Mouse (Mus musculus) regulatory T cell (primary cell): Measurements from ENCODE around the gene Apba2.

Experiments
- in situ Hi-C: fragments of 300-600 bp; cut with MboI, MseI; formaldehyde crosslinking; loops from one replicate; pipeline ENCODE4 v1.15.1; 2025; ENCODE audit warnings: high pct_unique_total_duplicates

Apba2 gene

DNA sequence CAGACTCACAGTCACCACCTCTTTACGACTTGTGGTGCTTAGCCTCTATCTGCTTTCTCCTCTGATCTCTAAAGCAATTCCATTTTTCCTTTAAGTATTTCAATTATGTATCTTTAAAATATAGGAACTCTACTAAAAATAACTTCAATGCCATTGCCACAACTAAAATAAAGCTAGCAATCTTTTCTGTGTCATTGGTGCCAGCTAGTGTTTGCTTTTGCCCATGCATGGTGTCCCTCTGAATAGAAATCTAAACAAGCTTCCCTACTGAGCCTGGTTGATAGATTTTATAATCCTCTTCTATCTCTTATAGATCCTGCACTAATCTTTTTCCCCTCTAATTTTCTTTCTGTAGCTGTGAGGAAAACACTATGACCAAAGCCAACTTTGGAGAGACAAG lies 222.9 kb downstream of the Apba2 start:
- in situ Hi-C loops = no loop called here

DNA sequence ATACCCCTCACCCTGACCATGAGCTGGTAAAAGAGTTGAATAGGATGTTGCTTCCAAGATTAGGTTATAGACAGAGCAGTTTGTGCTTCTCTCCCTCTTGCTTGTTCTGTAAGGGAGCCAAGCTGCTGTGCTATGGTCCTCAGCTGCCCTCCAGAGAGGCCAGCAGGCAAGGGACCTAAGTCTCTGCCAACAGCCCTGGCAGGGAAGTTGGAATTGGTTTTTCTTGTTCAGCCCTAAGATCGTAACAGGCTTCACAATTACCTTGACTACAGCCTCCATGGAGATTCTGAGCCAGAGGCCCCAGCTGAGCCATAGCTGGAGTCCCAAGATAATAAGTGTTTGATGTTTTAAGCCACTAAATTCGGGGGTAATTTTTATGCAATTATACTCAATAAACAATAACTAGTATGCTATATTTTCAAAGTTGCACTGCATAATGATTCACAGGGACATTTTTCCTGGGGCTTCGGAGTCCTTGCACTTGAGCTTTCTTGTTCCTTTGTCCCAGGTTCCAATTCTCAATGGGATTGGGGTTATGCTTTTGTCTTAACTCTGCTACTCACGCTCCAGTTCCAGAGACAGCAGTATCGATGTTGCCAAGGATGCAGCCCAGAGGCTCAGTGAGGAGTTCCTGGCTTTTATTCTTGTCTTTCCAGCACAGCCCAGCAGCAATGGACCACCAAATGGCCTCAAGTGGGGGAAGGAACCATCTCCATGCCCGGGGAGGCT lies 224.6 kb downstream of the Apba2 start:
- in situ Hi-C loops = loop anchor here (25.0 kb wide), 2 partner anchors 514 to 664 kb away; no protein-coding TSS in a partner anchor

DNA sequence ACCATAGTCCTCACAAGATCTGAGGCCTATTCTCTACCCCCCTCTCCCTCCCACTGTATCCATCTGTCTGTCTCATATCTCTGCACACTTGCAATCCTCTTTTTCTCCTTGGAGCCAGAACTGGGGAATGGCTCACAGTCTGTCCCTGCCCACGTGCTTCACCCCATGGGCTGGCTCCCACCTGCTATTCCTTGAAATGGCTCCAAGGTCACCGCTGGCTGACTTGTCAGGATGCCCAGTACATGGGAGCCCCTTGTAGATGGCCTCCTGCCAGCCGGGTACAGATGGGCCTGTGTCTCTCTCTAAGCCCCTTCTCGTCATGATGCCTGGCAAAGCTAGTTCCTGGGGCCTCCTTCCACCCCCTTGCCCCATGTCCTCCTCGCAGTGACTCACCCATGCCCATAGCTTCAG lies 226.7 kb downstream of the Apba2 start:
- in situ Hi-C loops = loop anchor here (25.0 kb wide), 2 partner anchors 516 to 666 kb away; no protein-coding TSS in a partner anchor

DNA sequence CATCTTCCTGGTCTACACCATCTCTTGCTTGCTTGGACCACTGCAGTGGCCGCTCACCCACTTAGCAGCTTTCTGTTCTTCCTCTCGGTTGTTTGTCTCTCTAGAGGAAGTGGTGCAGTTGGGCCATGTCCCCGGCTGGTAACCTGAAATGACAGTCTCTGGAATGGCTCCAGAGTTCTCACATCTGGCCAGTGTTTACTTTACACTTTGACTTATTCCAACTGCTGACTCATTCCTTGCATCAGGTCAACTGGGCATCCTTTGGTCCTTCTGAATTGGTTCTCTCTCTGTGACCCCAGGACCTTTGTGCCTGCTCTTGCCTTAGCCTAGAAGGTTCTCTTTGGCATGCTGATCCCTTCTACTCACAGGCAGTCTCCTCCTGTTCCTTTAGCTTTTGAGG lies 227.3 kb downstream of the Apba2 start:
- in situ Hi-C loops = loop anchor here (25.0 kb wide), 2 partner anchors 517 to 667 kb away; no protein-coding TSS in a partner anchor

DNA sequence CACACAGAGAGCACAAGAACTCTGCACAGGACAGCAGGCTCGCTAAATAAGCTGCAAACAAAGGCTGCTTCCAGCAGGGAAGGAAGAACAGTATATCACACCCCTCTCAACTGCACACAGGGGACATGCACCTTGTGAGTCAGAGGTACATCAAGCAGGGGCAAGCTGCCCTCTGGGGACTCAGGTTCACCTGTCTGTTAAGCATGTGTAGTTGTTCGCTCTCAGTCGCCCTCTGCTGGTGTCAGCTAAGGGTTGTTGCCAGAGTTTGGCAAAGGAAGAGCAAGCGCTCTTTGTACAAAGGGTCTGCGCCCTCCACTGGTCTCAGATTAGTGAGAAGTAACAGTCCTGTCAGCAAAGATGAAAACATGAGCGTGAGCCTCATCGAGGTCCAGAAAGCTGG lies 228.3 kb downstream of the Apba2 start:
- in situ Hi-C loops = loop anchor here (10.0 to 25.0 kb wide), 3 partner anchors 517 to 995 kb away; no protein-coding TSS in a partner anchor

DNA sequence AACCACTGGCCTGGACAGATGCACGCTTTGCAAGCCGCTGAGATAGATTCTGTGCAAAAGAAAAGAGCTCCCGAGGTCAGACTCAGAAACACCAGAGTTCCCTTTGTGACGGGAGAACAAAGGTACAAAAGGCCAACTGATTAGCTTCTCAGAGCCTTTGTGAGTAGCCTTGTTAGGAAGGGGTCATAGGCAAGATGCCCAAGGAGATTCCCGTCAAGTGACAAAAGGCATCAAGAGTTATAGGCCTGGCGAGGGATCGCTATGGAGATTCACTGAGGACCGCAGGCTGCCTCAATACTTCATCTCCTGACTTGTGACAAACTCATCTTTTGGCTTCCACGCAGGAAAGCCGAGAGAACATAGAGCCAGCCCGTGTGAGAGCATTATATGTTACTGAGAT lies 237.6 kb downstream of the Apba2 start:
- in situ Hi-C loops = loop anchor here (10.0 to 25.0 kb wide), 3 partner anchors 527 to 1004 kb away; no protein-coding TSS in a partner anchor

DNA sequence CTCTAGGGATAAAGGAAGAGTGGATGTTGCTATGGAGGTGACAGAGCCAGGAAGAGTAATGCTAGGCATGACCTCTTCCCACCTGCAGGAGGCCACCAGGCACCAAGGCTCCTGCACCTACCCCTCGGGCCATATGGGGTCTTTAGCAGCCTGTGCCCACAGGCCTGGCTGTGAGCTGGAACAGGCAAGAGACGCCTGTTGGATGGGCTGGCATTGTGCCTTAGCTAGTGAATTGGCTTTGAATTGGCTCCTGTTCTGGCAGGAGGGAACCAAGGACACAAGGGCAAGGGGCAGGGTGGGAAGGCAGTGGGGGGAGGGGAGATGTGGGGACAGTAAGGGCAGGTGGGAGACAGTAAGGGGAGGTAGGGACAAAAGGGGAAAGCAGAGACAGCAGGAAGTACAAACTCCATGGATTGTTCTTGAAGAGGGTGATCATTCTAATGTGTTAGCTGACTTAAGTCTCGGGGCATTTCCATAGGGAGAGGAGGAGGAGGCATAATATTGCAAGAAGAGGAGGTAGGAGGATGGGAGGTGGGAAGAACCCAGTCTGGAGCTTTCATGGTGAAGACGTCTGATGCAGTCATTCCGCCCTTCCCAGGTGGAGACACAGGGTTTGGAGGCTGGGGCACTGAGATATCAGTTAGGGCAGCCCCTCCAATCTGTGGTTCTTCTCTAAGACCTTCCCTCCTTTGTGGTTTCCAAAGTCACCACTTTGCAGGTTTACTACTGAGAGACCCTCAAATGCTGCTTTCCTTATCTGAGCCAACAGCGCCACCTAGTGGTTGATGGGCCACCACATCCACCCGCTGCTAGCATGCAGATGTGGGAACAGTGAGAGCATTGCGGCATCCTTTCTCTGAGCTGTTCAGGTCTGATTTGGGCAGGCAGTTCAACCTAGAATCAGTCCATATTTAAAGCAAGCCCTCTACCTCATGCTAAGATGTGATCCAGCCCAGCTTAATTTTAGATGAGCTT lies 240.1 kb downstream of the Apba2 start:
- in situ Hi-C loops = loop anchor here (10.0 to 25.0 kb wide), 3 partner anchors 307 to 679 kb away; no protein-coding TSS in a partner anchor

DNA sequence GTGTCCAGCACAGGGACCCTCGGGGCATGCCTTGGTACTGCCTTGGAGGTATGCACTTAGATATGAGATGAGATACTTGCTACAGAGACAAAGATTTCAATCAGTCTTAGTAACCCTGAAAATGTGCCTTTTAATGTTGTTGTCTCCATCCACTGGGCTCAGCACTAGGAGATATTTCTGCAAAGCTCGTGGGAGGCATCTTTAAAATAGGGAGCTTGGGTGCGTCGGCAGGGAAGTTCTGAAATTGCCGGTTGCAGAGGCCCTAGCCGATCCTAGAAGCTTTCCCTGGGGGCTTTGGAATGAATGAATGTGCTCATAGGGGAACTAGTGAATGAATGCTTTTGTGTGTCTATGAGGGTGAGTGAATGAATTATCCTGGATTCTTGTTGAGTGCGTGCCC lies 242.1 kb downstream of the Apba2 start:
- in situ Hi-C loops = loop anchor here (10.0 to 25.0 kb wide), 3 partner anchors 309 to 681 kb away; no protein-coding TSS in a partner anchor

DNA sequence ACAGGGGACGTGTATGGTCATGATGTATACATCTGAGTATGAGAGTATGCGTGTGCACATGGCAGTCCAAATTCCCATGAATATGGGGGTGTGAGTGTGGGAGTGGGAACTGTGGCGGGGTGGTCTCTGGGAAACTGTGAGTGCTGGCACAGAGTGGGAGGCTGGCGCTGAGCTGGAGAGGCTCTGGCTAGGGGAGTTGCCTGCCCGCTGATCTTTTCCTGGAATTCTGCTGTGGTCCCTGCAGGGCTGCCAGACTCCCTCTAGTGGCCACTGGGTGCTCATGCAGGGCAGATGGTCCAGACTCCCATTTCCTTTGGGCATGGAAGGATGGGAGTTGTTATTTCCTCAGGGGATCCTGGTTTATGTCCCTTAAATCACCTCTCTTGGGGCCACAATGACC lies 250.0 kb downstream of the Apba2 start:
- in situ Hi-C loops = no loop called here

DNA sequence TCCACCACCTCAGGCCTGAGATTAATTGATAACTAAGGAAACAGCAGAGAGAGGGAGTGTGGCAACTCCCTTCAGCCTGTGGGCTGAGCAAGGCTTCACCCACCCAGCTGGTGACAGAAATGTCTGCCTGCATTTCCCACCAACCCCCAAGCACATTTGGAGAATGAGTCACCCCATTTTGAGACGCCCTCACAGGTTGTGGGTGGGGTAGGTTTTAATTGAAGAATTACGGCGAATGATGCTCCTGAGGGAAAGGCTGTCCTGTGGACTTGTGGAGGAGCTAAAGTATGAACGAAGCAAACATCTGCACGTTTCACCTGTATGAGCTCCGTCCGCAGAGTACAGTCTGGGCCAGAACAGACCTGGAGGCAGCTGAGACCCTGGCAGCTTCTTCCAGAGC lies 250.6 kb downstream of the Apba2 start:
- in situ Hi-C loops = no loop called here

DNA sequence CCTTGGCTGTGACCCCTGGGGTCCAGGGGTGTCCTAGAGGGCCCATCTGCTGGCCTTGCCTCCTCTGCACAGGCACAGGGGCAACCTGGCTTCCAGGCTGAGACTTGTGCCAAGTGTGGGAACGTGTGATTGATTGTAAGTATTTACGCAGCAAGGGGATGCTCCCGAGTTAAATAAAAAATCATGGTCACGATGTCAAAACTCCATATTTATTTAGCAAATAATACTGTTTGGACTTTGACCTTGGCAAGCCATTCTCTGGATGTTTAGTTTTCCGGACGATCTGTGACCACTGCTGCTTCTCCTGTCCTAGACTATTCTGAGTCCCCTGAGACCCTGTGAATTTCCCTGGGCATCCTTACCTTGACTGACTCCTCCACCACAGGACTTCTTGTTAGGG lies 252.2 kb downstream of the Apba2 start:
- in situ Hi-C loops = no loop called here

DNA sequence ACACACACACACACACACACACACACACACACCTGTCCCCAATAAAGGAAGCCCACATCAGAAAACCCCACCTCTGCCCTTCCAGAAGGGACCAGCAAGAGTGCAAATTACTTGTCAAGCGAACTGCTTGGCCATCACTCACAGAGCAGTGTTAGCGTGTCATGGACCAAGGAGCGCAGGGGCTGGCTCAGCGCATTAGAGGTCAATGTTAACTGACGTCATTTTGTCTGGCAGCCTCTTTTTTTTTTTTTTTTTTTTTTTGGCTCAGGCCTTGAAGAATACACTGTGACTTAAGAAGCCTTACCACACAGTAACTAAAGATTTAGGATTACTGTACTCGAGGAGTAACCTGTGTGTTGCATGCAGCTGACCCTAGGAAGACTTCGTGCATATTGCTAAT lies 252.7 kb downstream of the Apba2 start:
- in situ Hi-C loops = no loop called here

DNA sequence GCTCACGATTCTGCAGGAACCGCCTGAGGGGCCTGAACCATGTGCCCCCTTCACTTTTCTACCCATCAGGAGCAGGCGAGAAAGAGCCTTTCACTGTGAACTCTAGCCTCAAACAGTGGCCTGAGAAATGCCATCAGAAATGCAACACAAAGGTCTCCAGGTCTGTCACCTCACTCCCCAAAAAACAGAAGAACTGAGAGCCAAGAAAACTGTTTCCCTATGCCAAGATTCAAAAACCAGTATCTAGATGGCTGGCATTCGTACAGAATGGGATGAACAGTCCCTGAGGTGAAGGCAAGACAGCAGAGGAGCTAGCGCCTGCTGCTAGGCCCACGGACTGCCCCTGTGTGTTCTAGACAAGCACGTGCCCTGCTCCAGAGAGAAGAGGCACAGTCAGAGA lies 253.6 kb downstream of the Apba2 start:
- in situ Hi-C loops = no loop called here

DNA sequence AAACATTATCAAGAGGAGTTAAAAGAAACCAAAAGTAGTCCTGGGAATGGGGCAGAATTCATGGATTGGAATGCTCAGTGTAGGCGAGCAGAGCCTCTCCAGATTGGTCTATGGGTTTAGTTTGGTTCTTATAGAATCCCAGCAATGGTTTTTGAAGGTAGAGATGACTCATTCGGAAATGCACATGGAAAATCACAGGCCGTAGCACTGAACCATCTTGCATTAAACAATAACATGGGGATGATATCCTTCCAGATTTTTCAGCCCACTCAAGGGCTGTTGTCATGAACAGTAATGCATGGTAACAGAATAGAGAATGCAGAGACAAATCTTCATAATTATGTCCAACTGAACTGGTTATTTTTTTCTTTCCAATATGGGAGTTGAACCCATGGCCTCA lies 264.1 kb downstream of the Apba2 start:
- in situ Hi-C loops = loop anchor here (5.0 kb wide), 1 partner anchor 92 kb away; no protein-coding TSS in a partner anchor

DNA sequence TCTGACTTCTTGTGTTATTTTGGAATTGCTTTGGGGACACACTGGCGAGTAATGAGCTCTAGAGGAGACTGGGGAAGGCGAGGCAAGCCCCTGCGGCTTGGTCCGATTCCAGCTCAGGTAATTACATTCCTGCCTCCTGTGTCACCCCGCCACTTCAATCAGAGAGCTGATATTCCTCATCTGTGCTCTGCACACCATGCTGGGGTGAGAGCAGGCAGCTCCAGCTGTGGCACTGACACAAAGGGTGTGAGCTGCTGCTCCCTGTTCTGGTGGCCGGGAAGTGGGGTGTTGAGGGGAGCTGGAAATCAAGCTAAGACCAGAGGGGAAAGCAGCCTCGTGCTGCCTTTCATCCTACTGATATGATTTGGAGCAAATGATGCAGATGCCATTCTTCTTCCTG lies 268.3 kb downstream of the Apba2 start:
- in situ Hi-C loops = loop anchor here (5.0 kb wide), 1 partner anchor 88 kb away; no protein-coding TSS in a partner anchor

DNA sequence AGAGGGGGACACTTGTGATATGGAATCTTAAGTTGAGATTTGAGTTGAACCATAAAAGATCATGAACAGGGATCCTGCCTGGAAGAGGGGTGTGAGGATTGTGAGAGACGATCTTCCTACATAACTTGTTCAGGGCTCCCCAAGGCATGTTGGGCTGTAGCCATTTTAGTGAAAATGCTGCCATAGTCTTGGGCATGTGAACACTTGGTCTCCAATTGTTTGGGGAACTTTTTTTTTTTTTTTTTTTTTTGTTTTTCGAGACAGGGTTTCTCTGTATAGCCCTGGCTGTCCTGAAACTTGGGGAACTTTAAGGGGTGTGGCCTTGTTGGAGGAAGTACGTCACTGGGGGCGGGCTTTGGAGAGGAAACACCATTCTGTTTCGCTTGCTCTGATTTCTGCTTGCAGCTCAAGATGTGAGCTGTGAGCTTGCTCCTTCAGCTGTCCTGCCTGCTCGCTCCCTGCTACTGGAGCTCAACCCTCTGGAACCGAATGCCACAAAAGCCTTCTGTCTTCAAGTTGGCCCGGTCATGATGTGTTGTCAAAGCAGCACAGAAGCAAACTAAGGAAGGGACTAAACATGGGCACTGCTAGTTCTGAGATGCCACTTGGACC lies 269.4 kb downstream of the Apba2 start:
- in situ Hi-C loops = no loop called here

DNA sequence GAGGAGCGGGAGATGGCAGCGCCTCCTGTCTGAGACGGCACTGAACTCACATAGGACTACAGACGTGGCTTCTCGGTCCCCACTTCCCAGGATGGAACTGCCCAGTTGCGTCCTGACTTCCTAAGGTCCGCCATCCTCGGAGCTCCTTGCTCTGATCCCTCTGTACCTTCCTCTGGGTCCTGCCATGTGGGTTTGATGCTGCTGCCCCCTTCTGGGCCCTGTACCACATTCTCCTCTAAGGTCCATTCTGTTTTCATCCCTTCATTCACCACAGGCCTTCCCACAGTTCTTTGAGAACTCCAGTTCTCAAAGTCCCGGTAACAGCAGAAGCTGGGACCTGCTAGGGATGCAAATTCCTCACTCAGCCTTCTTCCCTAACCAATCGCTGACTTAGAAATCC lies 272.0 kb downstream of the Apba2 start:
- in situ Hi-C loops = no loop called here

DNA sequence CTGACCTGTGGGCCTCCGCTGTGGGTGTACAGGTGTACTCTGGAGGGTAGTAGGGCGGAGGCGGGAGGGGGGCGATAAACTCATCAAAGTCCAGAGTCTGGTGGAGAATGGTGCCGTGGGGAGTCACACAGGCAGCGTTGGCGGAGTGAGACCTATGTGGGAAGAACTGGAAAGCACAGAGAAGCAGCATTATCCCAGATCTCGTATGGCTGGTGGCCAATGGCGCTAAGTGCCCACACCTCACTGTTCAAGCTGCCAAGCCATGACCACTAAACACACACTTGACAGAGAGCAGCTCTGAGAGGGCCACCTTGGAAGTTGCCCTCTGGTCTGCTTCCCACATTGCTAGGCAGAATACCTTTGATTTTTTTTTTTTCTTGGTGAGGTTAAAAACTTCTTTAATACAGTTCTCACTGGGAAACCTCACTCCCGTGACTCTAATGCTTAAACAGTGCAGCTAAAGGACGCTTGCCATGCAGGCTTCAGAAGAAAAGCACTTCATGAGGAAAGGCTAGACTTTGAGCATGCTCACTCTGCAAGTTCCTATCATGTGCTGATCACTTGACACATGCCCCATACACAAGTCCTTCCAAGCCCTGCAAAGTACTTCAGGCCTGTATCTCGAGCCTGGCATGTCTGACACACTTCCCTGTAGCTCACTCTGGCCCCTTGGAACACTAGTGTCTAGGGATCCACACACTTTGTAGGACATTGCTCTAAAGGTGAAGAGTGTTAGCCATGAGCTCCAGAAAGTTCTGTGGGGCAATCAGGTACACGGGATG lies 275.4 kb downstream of the Apba2 start:
- in situ Hi-C loops = no loop called here

DNA sequence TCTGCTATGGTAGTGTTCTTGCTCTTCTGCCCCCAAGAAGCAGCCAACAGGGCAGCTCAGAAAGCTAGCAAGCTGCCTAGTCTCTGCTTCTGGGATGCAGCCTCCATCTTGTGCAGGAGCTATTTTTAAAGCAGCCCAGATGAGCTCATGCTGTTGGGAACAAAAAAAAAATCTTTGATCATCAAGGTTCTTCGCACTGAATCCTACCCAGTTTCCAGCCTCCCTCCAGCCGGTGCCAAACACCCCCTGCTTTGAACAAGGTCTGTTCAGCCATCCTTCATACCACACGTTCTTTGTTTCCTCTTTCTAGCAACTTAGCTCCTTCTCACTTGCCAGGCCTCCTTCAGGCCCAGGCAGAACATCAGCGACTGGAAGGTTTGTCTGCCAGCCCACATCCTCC lies 278.0 kb downstream of the Apba2 start:
- in situ Hi-C loops = no loop called here

DNA sequence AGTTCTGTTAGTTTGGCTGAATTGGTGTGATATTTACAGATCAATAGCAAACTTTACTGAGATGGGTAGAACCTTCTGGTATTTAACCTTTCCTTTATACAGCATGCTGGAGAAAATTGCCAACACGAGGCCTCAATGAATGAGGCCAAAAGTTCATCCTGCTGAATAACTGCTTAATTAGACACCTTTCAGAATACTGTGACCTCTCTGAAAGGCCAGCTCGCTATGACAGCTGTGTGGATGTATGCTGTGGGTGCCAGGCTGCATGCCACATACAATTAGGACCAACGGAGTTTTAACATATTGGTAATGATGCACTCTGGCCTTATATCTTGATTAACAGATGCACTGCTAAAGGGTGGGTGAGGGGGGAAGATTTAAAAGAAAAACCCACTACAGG lies 283.5 kb downstream of the Apba2 start:
- in situ Hi-C loops = no loop called here

DNA sequence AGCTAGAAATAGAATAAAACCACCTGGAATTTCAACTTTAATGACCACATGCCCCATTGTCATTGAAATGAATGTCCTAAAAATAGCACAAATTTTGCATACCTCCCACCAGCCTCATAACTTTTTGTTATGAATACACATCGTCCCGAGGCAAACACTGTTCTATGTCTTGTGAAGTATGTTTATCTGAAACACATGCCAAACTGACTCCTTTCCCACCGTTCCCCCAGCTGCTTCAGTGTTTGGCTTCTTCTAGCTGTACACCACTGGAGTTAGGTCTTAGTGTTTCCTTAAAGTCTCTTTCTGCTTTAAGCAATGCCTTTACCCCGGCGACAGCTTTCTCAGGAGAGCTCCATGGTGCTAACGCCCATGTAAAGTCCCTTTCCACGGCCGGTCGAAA lies 289.6 kb downstream of the Apba2 start:
- in situ Hi-C loops = no loop called here
